ENCODE assay signal across 13 mouse cellular contexts in genomic region chr8:106149025-106149424, GRCm38 (mm10). TPM values are rescaled to one million over a fixed set of nuclear protein-coding genes. Genes with fewer than 3 reads are reported as not detected.
A peak's percentile ranks its signal among the peaks of the same experiment; 100 is the strongest.
DNase-seq lines count a peak whose midpoint lies in the region; ATAC-seq lines count a peak whose summit lies in the region.
"Had no signal": no experiment of that assay in that cellular context is flagged by ENCODE, and none has a peak within 500 bp of the region (broad histone marks: within the 10 kb centered on the region; RNA-seq: fewer than 3 reads in every experiment).

No protein-coding gene starts in this region.

- H3K27me3 ChIP-seq in midbrain, embryonic 11.5 days (ENCODE audit: control insufficient read depth, insufficient read depth, low read length), result no peaks in the 10 kb centered on the region
- H3K27me3 ChIP-seq in midbrain, embryonic 13.5 days, result no peaks in the 10 kb centered on the region
- no peaks in the 10 kb centered on the region for H3K27me3 ChIP-seq in forebrain, embryonic 16.5 days (replicated peaks; ENCODE audit: control insufficient read depth, insufficient read depth, low read length)
- H3K27me3 ChIP-seq: hindbrain, embryonic 13.5 days; midbrain, embryonic 12.5 days had no signal

- peak; percentile 97 for DNase-seq in heart, adult 11 months
- DNase-seq in heart, postnatal 4 days, result no peak
- peak; percentile 53 for DNase-seq in midbrain, embryonic 11.5 days (ENCODE audit: low spot score, missing footprints)
- peak; percentile 31 for DNase-seq in brain, adult 2 months (ENCODE audit: low read depth, low spot score)
- DNase-seq in cerebellum, adult 9-10 months, result no peak
- DNase-seq: cerebellum, adult 8-10 months; kidney, adult 11 months; kidney, postnatal 14 days had no signal

- H3K4me2 ChIP-seq in midbrain, embryonic 11.5 days, result no peak overlapping the region
- H3K4me2 ChIP-seq in midbrain, embryonic 13.5 days (replicated peaks), result no peak overlapping the region
- no peak overlapping the region for H3K4me2 ChIP-seq in forebrain, embryonic 16.5 days (ENCODE audit: low read length)

- ATAC-seq in midbrain, embryonic 11.5 days (ENCODE audit: low FRiP score), result no peak
- no peak for ATAC-seq in midbrain, embryonic 13.5 days
- no peak for ATAC-seq in forebrain, embryonic 16.5 days

- H3K9me3 ChIP-seq in midbrain, embryonic 11.5 days (ENCODE audit: control insufficient read depth, low read length), result no peaks in the 10 kb centered on the region
- no peaks in the 10 kb centered on the region for H3K9me3 ChIP-seq in midbrain, embryonic 13.5 days
- H3K9me3 ChIP-seq in forebrain, embryonic 16.5 days (ENCODE audit: control insufficient read depth, low read length), result no peaks in the 10 kb centered on the region
- H3K9me3 ChIP-seq: hindbrain, embryonic 13.5 days; midbrain, embryonic 12.5 days had no signal

- H3K79me2 ChIP-seq in macrophage (ENCODE audit: inconsistent target), result peaks cover 39% of the 10 kb centered on the region

- H3K4me1 ChIP-seq in midbrain, embryonic 11.5 days (ENCODE audit: control insufficient read depth, insufficient read depth, low read length), result peaks cover 8% of the 10 kb centered on the region
- peaks cover 19% of the 10 kb centered on the region for H3K4me1 ChIP-seq in midbrain, embryonic 13.5 days (replicated peaks)
- peaks cover 14% of the 10 kb centered on the region for H3K4me1 ChIP-seq in forebrain, embryonic 16.5 days (replicated peaks; ENCODE audit: control insufficient read depth, insufficient read depth, low read length)

- no peaks in the 10 kb centered on the region for H3K36me3 ChIP-seq in midbrain, embryonic 11.5 days (ENCODE audit: control insufficient read depth, insufficient read depth, low read length)
- no peaks in the 10 kb centered on the region; the same call in 1 of the 2 replicates for H3K36me3 ChIP-seq in midbrain, embryonic 13.5 days
- H3K36me3 ChIP-seq in macrophage (ENCODE audit: inconsistent target), result no peaks in the 10 kb centered on the region; the same call in 1 of the 2 replicates
- H3K36me3 ChIP-seq in forebrain, embryonic 16.5 days (ENCODE audit: control insufficient read depth, insufficient read depth), result no peaks in the 10 kb centered on the region
- H3K36me3 ChIP-seq: midbrain, embryonic 12.5 days had no signal

- H3K9ac ChIP-seq in midbrain, embryonic 11.5 days (ENCODE audit: low read length), result no peak overlapping the region
- H3K9ac ChIP-seq in midbrain, embryonic 13.5 days (replicated peaks), result no peak overlapping the region
- H3K9ac ChIP-seq in forebrain, embryonic 16.5 days (replicated peaks; ENCODE audit: low read depth, low read length), result no peak overlapping the region

- no peak overlapping the region for H3K27ac ChIP-seq in midbrain, embryonic 11.5 days (ENCODE audit: low read depth, low read length)
- H3K27ac ChIP-seq in midbrain, embryonic 13.5 days, result no peak overlapping the region
- H3K27ac ChIP-seq in macrophage, result peak overlapping the region; percentile 95
- no peak overlapping the region for H3K27ac ChIP-seq in forebrain, embryonic 16.5 days (ENCODE audit: low read length)
- H3K27ac ChIP-seq: midbrain, embryonic 12.5 days had no signal

- 94% methylated on average over 6 of the region's 6 CpGs for WGBS in midbrain, embryonic 11.5 days
- 87% methylated on average over 6 of the region's 6 CpGs for WGBS in midbrain, embryonic 13.5 days
- WGBS in macrophage (ENCODE audit: missing documents), result 57% methylated on average over 6 of the region's 6 CpGs
- 92% methylated on average over 6 of the region's 6 CpGs for WGBS in forebrain, embryonic 16.5 days

- H3K4me3 ChIP-seq in midbrain, embryonic 11.5 days (ENCODE audit: low read depth, low read length), result no peak overlapping the region
- no peak overlapping the region for H3K4me3 ChIP-seq in midbrain, embryonic 13.5 days (replicated peaks)
- H3K4me3 ChIP-seq in macrophage (ENCODE audit: inconsistent target), result no peak overlapping the region
- H3K4me3 ChIP-seq in forebrain, embryonic 16.5 days (replicated peaks; ENCODE audit: low read length), result no peak overlapping the region

RNA-seq across cellular contexts. Expression of gene Pla2g15, which starts 1.2 kb away (rescaled TPM):
- total RNA-seq in heart, postnatal 4 days (2021), result 1 to 10 TPM; 4.2 to 4.9 TPM
- 6.4 and 6.9 TPM in 2 replicates for polyA plus RNA-seq in midbrain, embryonic 11.5 days (2014; fragmentation: Nextera tagmentation; extraction: Ambion mirVana)
- polyA plus RNA-seq in midbrain, embryonic 13.5 days (2015; fragmentation: Nextera tagmentation; extraction: Ambion mirVana), result 16.8 and 18.4 TPM in 2 replicates
- 10 to 100 TPM in 23 of 26 experiments, 1 to 10 TPM in 3; 6.3 to 91.3 (median 35.9) TPM for total RNA-seq in macrophage (2018; cell fraction: chromatin; rRNA removed)
- total RNA-seq in macrophage (2018; cell fraction: cytosol; rRNA removed), result 100 to 1,000 TPM in 25 of 26 experiments, 10 to 100 TPM in 1; 99.8 to 275 (median 173) TPM
- total RNA-seq in macrophage (2018; cell fraction: nucleus; rRNA removed), result 100 to 1,000 TPM in 25 of 26 experiments, 10 to 100 TPM in 1; 43.3 to 265 (median 215) TPM
- polyA plus RNA-seq in macrophage (2018), result 132 to 176 TPM (median 135 TPM) in 3 replicates
- polyA plus RNA-seq in forebrain, embryonic 16.5 days (2015; fragmentation: Nextera tagmentation; extraction: Ambion mirVana), result 18.2 and 20.6 TPM in 2 replicates

RNA-seq across cellular contexts. Expression of gene Esrp2, which starts 12.3 kb away (rescaled TPM):
- total RNA-seq in heart, postnatal 4 days (2021), result under 1 TPM; 0.54 to 0.91 TPM
- 0.88 and 0.89 TPM in 2 replicates for polyA plus RNA-seq in midbrain, embryonic 11.5 days (2014; fragmentation: Nextera tagmentation; extraction: Ambion mirVana)
- polyA plus RNA-seq in midbrain, embryonic 13.5 days (2015; fragmentation: Nextera tagmentation; extraction: Ambion mirVana), result 0.09 TPM in 1 of 2 replicates, not detected in the other
- not detected for total RNA-seq in macrophage (2018; cell fraction: chromatin; rRNA removed)
- total RNA-seq in macrophage (2018; cell fraction: cytosol; rRNA removed), result under 1 TPM in 1 of 26 experiments, not detected in 25; 0.10 TPM
- total RNA-seq in macrophage (2018; cell fraction: nucleus; rRNA removed), result not detected
- not detected in 3 replicates for polyA plus RNA-seq in macrophage (2018)
- polyA plus RNA-seq in forebrain, embryonic 16.5 days (2015; fragmentation: Nextera tagmentation; extraction: Ambion mirVana), result 0.37 and 0.42 TPM in 2 replicates

RNA-seq across cellular contexts. Expression of gene Slc7a6, which starts 19.6 kb away (rescaled TPM):
- total RNA-seq in heart, postnatal 4 days (2021), result 10 to 100 TPM; 17.1 to 18.9 TPM
- polyA plus RNA-seq in midbrain, embryonic 11.5 days (2014; fragmentation: Nextera tagmentation; extraction: Ambion mirVana), result 88.3 and 89.4 TPM in 2 replicates
- 76.0 and 81.0 TPM in 2 replicates for polyA plus RNA-seq in midbrain, embryonic 13.5 days (2015; fragmentation: Nextera tagmentation; extraction: Ambion mirVana)
- 10 to 100 TPM in 13 of 26 experiments, 1 to 10 TPM in 13; 4.6 to 16.6 (median 9.9) TPM for total RNA-seq in macrophage (2018; cell fraction: chromatin; rRNA removed)
- total RNA-seq in macrophage (2018; cell fraction: cytosol; rRNA removed), result 1 to 10 TPM; 3.3 to 5.8 (median 4.6) TPM
- 10 to 100 TPM in 13 of 26 experiments, 1 to 10 TPM in 13; 3.4 to 26.8 (median 9.7) TPM for total RNA-seq in macrophage (2018; cell fraction: nucleus; rRNA removed)
- polyA plus RNA-seq in macrophage (2018), result 4.4 to 10.2 TPM (median 4.9 TPM) in 3 replicates
- 49.3 and 58.4 TPM in 2 replicates for polyA plus RNA-seq in forebrain, embryonic 16.5 days (2015; fragmentation: Nextera tagmentation; extraction: Ambion mirVana)

Comparison
In these comparisons a context has a peak if more than half of its experiments do, and no peak if none do; other contexts are left out.
1. DNase-seq: peak in heart, adult 11 months (single experiment), midbrain, embryonic 11.5 days (single experiment) and brain, adult 2 months (single experiment); none in heart, postnatal 4 days (single experiment) and cerebellum, adult 9-10 months (single experiment).